Mouse (Mus musculus) forebrain, embryonic 11.5 days (tissue): ENCODE measurements around the gene Ovca2. TPM values are rescaled to one million over a fixed set of nuclear protein-coding genes. Genes with fewer than 3 reads are reported as not detected.

ENCODE experiments used
- ATAC-seq: fragments of 200-750 bp; cut with Nextera tagmentation; replicated peaks from 2 replicates; pipeline ENCODE4 v1.8.0; 2017; ENCODE audit warnings: moderate TSS enrichment; ENCODE audit not compliant: low FRiP score
- DNase-seq: peaks from one replicate; pipeline ENCODE4 v3.0.0-alpha.2; 2017; ENCODE audit warnings: low spot score
- H3K27ac ChIP-seq: fragments of 300-500 bp; sonication (generic); 2 replicates; pipeline ENCODE4 v1.5.1; 2014; ENCODE audit warnings: low read depth, low read length
- H3K27me3 ChIP-seq: fragments of 300-500 bp; sonication (generic); 2 replicates; pipeline ENCODE4 v1.6.1; 2014; ENCODE audit warnings: mild to moderate bottlenecking, low read length, mixed read lengths; ENCODE audit not compliant: control insufficient read depth, insufficient read depth
- H3K36me3 ChIP-seq: fragments of 300-500 bp; sonication (generic); 2 replicates; pipeline ENCODE4 v1.6.1; 2014; ENCODE audit warnings: mild to moderate bottlenecking, low read length, moderate library complexity, mixed read lengths; ENCODE audit not compliant: control insufficient read depth, insufficient read depth
- H3K4me1 ChIP-seq: fragments of 300-500 bp; sonication (generic); replicated peaks from 2 replicates; pipeline ENCODE4 v1.6.1; 2014; ENCODE audit warnings: low read length, mixed read lengths; ENCODE audit not compliant: control insufficient read depth, insufficient read depth
- H3K4me2 ChIP-seq: fragments of 300-500 bp; sonication (generic); 2 replicates; pipeline ENCODE4 v1.6.1; 2014; ENCODE audit warnings: low read depth, mild to moderate bottlenecking, low read length, moderate library complexity, mixed read lengths; ENCODE audit not compliant: severe bottlenecking
- H3K4me3 ChIP-seq: fragments of 300-500 bp; sonication (generic); 2 replicates; pipeline ENCODE4 v1.5.1; 2014; ENCODE audit warnings: low read depth, low read length
- H3K9ac ChIP-seq: fragments of 300-500 bp; sonication (generic); 2 replicates; pipeline ENCODE4 v1.6.1; 2014; ENCODE audit warnings: low read length
- H3K9me3 ChIP-seq: fragments of 300-500 bp; sonication (generic); 2 replicates; pipeline ENCODE4 v1.6.1; 2016; ENCODE audit warnings: low read length, mixed read lengths; ENCODE audit not compliant: control insufficient read depth
- WGBS: fragments of 180-500 bp; shearing (Covaris S2); extraction: QIAGEN DNeasy Blood & Tissue Kit; methylation state at CpG from one replicate; pipeline ENCODE4 v1.1.7; 2014; 5-methylcytosine and 5-hydroxymethylcytosine counted together
- polyA plus RNA-seq: library from polyadenylated mRNA; unstranded; fragments of >200 nt; fragmentation: Nextera tagmentation; extraction: Ambion mirVana; gene quantifications from 2 replicates; pipeline ENCODE4 v1.2.1, GENCODE M21; 2014

Gene Ovca2
- polyA plus RNA-seq, 1 experiment from 2014 or later, result 32.7 TPM

- no peak for DNase-seq
- no peaks in the 10 kb centered on the region for H3K9me3 ChIP-seq
- WGBS, result 93% methylated on average over 12 of the region's 12 CpGs
- H3K27ac ChIP-seq, result no peak overlapping the region
- H3K4me3 ChIP-seq, result no peak overlapping the region
- H3K27me3 ChIP-seq, result peaks cover 6% of the 10 kb centered on the region
- H3K4me2 ChIP-seq, result no peak overlapping the region
- H3K36me3 ChIP-seq, result no peaks in the 10 kb centered on the region
- H3K9ac ChIP-seq, result no peak overlapping the region
- no peaks in the 10 kb centered on the region for H3K4me1 ChIP-seq
- ATAC-seq, result no peak
These were observed 22.3 kb upstream of the Ovca2 start for GRCm38 (mm10) chr11:75200935-75201334.

- H3K9ac ChIP-seq, result no peak overlapping the region
- ATAC-seq (no peak), DNase-seq (no peak)
- H3K4me2 ChIP-seq, result no peak overlapping the region
- H3K27me3 ChIP-seq, result peaks cover 15% of the 10 kb centered on the region
- H3K36me3 ChIP-seq, result no peaks in the 10 kb centered on the region
- no peak overlapping the region for H3K4me3 ChIP-seq
- WGBS, result 85% methylated on average over 5 of the region's 5 CpGs
- H3K27ac ChIP-seq, result no peak overlapping the region
- H3K4me1 ChIP-seq, result peaks cover 4% of the 10 kb centered on the region
- H3K9me3 ChIP-seq, result no peaks in the 10 kb centered on the region
These were observed 21.3 kb upstream of the Ovca2 start for GRCm38 (mm10) chr11:75199951-75200350.

GRCm38 (mm10) chr11:75198792-75199191 lies 20.2 kb upstream of the Ovca2 start:
- ATAC-seq, result no peak
- WGBS, result 83% methylated on average over 4 of the region's 4 CpGs
- peaks cover 14% of the 10 kb centered on the region for H3K4me1 ChIP-seq

GRCm38 (mm10) chr11:75197956-75198355 lies 19.3 kb upstream of the Ovca2 start:
- Histone ChIP-seq H3K27me3 (peaks cover 35% of the 10 kb centered on the region), H3K27ac (no peak overlapping the region), H3K4me1 (peaks cover 17% of the 10 kb centered on the region), H3K9ac (no peak overlapping the region), H3K36me3 (no peaks in the 10 kb centered on the region), H3K4me2 (no peak overlapping the region), H3K4me3 (no peak overlapping the region), H3K9me3 (no peaks in the 10 kb centered on the region)
- 27% methylated on average over 7 of the region's 7 CpGs for WGBS
- ATAC-seq, result no peak
- no peak for DNase-seq

More at GRCm38 (mm10) chr11:75198792-75199191, 20.2 kb upstream of the Ovca2 start:
- Histone ChIP-seq H3K4me2 (no peak overlapping the region), H3K9ac (no peak overlapping the region), H3K9me3 (no peaks in the 10 kb centered on the region), H3K36me3 (no peaks in the 10 kb centered on the region), H3K27me3 (peaks cover 27% of the 10 kb centered on the region), H3K27ac (no peak overlapping the region), H3K4me3 (no peak overlapping the region)
- DNase-seq, result no peak

- DNase-seq, result no peak
- Histone ChIP-seq H3K9ac (no peak overlapping the region), H3K4me1 (peaks cover 19% of the 10 kb centered on the region), H3K36me3 (no peaks in the 10 kb centered on the region), H3K27me3 (peaks cover 46% of the 10 kb centered on the region), H3K27ac (no peak overlapping the region), H3K4me2 (no peak overlapping the region), H3K9me3 (no peaks in the 10 kb centered on the region), H3K4me3 (no peak overlapping the region)
- ATAC-seq, result no peak
- 45% methylated on average over 6 of the region's 6 CpGs for WGBS
These were observed 17.5 kb upstream of the Ovca2 start for GRCm38 (mm10) chr11:75196131-75196530.

- no peak overlapping the region for H3K27ac ChIP-seq
These were observed 16.3 kb upstream of the Ovca2 start for GRCm38 (mm10) chr11:75194850-75195461.

GRCm38 (mm10) chr11:75194121-75194849 lies 15.7 kb upstream of the Ovca2 start:
- Histone ChIP-seq H3K9me3 (no peaks in the 10 kb centered on the region), H3K4me3 (peak overlapping the region; percentile 38), H3K4me1 (peaks cover 30% of the 10 kb centered on the region), H3K9ac (no peak overlapping the region), H3K4me2 (peak overlapping the region; percentile 65), H3K27me3 (peaks cover 46% of the 10 kb centered on the region), H3K36me3 (no peaks in the 10 kb centered on the region), H3K27ac (no peak overlapping the region)
- under 1% methylated on average over 52 of the region's 52 CpGs for WGBS
- DNase-seq (peak; percentile 69), ATAC-seq (no peak)

More at GRCm38 (mm10) chr11:75194850-75195461, 16.3 kb upstream of the Ovca2 start:
- no peaks in the 10 kb centered on the region for H3K9me3 ChIP-seq
- peak overlapping the region; percentile 38 for H3K4me3 ChIP-seq
- WGBS, result under 1% methylated on average over 36 of the region's 39 CpGs
- H3K27me3 ChIP-seq, result peaks cover 46% of the 10 kb centered on the region
- peak overlapping the region; percentile 23 for H3K9ac ChIP-seq
- peak; percentile 35 for ATAC-seq
- DNase-seq, result peak; percentile 81
- H3K4me2 ChIP-seq, result peak overlapping the region; percentile 65
- no peaks in the 10 kb centered on the region for H3K36me3 ChIP-seq
- peaks cover 25% of the 10 kb centered on the region for H3K4me1 ChIP-seq

GRCm38 (mm10) chr11:75193256-75194071 lies 14.8 kb upstream of the Ovca2 start, which contains the start of gene Rtn4rl1:
Rtn4rl1 (plus strand) TSS chr11:75193783.
- Histone ChIP-seq H3K9ac (peak within 1 kb of the TSS; percentile 14; the same call in 1 of the 2 replicates), H3K36me3 (no peaks in the 10 kb centered on the region), H3K27me3 (peaks cover 46% of the 10 kb centered on the region), H3K4me2 (peak within 1 kb of the TSS; percentile 65), H3K4me1 (peaks cover 31% of the 10 kb centered on the region), H3K4me3 (peak within 1 kb of the TSS; percentile 38), H3K27ac (no peak within 1 kb of the TSS), H3K9me3 (no peaks in the 10 kb centered on the region)
- no peak for ATAC-seq
- WGBS, result under 1% methylated on average over 77 of the region's 84 CpGs
- peak; percentile 70 for DNase-seq
